Mouse (Mus musculus) lung, postnatal 14 days (tissue): ENCODE measurements around the gene Serinc1.
A peak's percentile ranks its signal among the peaks of the same experiment; 100 is the strongest.
"Not testable (repeated sequence)": the region's sequence is repeated elsewhere in the genome, so short reads cannot be mapped to it uniquely, and the experiment has no call there.

Experiments
- DNase-seq: peaks from one replicate; pipeline ENCODE4 v3.0.0; 2021

Gene Serinc1

GRCm38 (mm10) chr10:57532218-57533101 is at the start of gene Serinc1:
Serinc1 (minus strand) TSS chr10:57532530.
- peak; percentile 95 for DNase-seq

GRCm38 (mm10) chr10:57576721-57577120 is 44.4 kb upstream of the Serinc1 start:
- no peak for DNase-seq

GRCm38 (mm10) chr10:57572130-57572529 is 39.8 kb upstream of the Serinc1 start:
- no peak for DNase-seq

- peak; percentile 76 for DNase-seq
Measured at GRCm38 (mm10) chr10:57571211-57571730, 38.9 kb upstream of the Serinc1 start.

- DNase-seq, result no peak
Measured at GRCm38 (mm10) chr10:57569023-57569931, 36.9 kb upstream of the Serinc1 start.

- no peak for DNase-seq
Measured at GRCm38 (mm10) chr10:57566221-57566620, 33.9 kb upstream of the Serinc1 start.

GRCm38 (mm10) chr10:57557597-57557996 is 25.3 kb upstream of the Serinc1 start:
- DNase-seq, result no peak

GRCm38 (mm10) chr10:57553719-57554118 is 21.4 kb upstream of the Serinc1 start:
- DNase-seq, result no peak

GRCm38 (mm10) chr10:57549631-57550030 is 17.3 kb upstream of the Serinc1 start:
- DNase-seq, result no peak

GRCm38 (mm10) chr10:57543890-57544289 is 11.6 kb upstream of the Serinc1 start:
- DNase-seq, result not testable (repeated sequence)

- DNase-seq, result no peak
Measured at GRCm38 (mm10) chr10:57531616-57532217, 613 bp downstream of the Serinc1 start.

- no peak for DNase-seq
Measured at GRCm38 (mm10) chr10:57531076-57531475, 1.3 kb downstream of the Serinc1 start.

GRCm38 (mm10) chr10:57526469-57526868 is 5.9 kb downstream of the Serinc1 start:
- no peak for DNase-seq

- no peak for DNase-seq
Measured at GRCm38 (mm10) chr10:57515278-57515677, 17.1 kb downstream of the Serinc1 start.

GRCm38 (mm10) chr10:57514616-57515015 is 17.7 kb downstream of the Serinc1 start:
- no peak for DNase-seq

- no peak for DNase-seq
Measured at GRCm38 (mm10) chr10:57499414-57500156, 32.7 kb downstream of the Serinc1 start.

- no peak for DNase-seq
Measured at GRCm38 (mm10) chr10:57492050-57492449, 40.3 kb downstream of the Serinc1 start.

- DNase-seq, result no peak
Measured at GRCm38 (mm10) chr10:57488591-57488990, 43.7 kb downstream of the Serinc1 start.

- no peak for DNase-seq
Measured at GRCm38 (mm10) chr10:57487201-57487600, 45.1 kb downstream of the Serinc1 start.

- DNase-seq, result peak; percentile 80
Measured at GRCm38 (mm10) chr10:57486542-57487071, 45.7 kb downstream of the Serinc1 start.

GRCm38 (mm10) chr10:57485908-57486541 is 46.3 kb downstream of the Serinc1 start, which contains the start of gene Hsf2:
Hsf2 (plus strand) TSS chr10:57486385.
- DNase-seq, result peak; percentile 94
